Mouse (Mus musculus): ENCODE results near the gene Naa16. TPM values are rescaled to one million over a fixed set of nuclear protein-coding genes. Genes with fewer than 3 reads are reported as not detected.

The Naa16 gene
- polyA plus RNA-seq, 1 experiment from 2014 or later, result 16.8 TPM

- no peaks in the 10 kb centered on the region for H3K9me3 ChIP-seq (ENCODE audit: control insufficient read depth)
- H3K4me3 ChIP-seq (ENCODE audit: low read depth, low read length), result no peak overlapping the region
- no peak for TF ChIP-seq CTCF (IDR thresholded peaks at IDR 0.05; ENCODE audit: low read depth)
- no peaks in the 10 kb centered on the region for H3K27me3 ChIP-seq (replicated peaks; ENCODE audit: control insufficient read depth, insufficient read depth, low read length)
- 88% methylated on average over 2 of the region's 2 CpGs for WGBS
- no peak overlapping the region for H3K27ac ChIP-seq (ENCODE audit: low read depth, low read length)
- ATAC-seq, result no peak
- H3K4me1 ChIP-seq (replicated peaks; ENCODE audit: control insufficient read depth, insufficient read depth, low read length), result peaks cover 5% of the 10 kb centered on the region; the same call in 1 of the 2 replicates
- no peaks in the 10 kb centered on the region for H3K36me3 ChIP-seq (ENCODE audit: control insufficient read depth, insufficient read depth)
- H3K4me2 ChIP-seq (replicated peaks; ENCODE audit: low read depth), result no peak overlapping the region
- H3K9ac ChIP-seq (ENCODE audit: low read depth, low read length), result no peak overlapping the region
These were observed 87.4 kb downstream of the Naa16 start for GRCm38 (mm10) chr14:79303150-79303549.

GRCm38 (mm10) chr14:79301466-79301875 is 89.1 kb downstream of the Naa16 start, which contains the start of gene Rgcc:
Gene Rgcc (minus strand): TSS chr14:79301645.
- Histone ChIP-seq H3K4me3 (ENCODE audit: low read depth, low read length) (peak within 1 kb of the TSS; percentile 57), H3K9me3 (ENCODE audit: control insufficient read depth) (no peaks in the 10 kb centered on the region), H3K27me3 (replicated peaks; ENCODE audit: control insufficient read depth, insufficient read depth, low read length) (no peaks in the 10 kb centered on the region), H3K4me2 (replicated peaks; ENCODE audit: low read depth) (peak within 1 kb of the TSS; percentile 92), H3K4me1 (replicated peaks; ENCODE audit: control insufficient read depth, insufficient read depth, low read length) (peaks cover 5% of the 10 kb centered on the region; the same call in 1 of the 2 replicates), H3K9ac (ENCODE audit: low read depth, low read length) (peak within 1 kb of the TSS; percentile 54), H3K36me3 (ENCODE audit: control insufficient read depth, insufficient read depth) (no peaks in the 10 kb centered on the region), H3K27ac (ENCODE audit: low read depth, low read length) (no peak within 1 kb of the TSS)
- peak; percentile 98 for ATAC-seq
- WGBS, result 1% methylated on average over 34 of the region's 34 CpGs
- peak; percentile 94 for TF ChIP-seq CTCF (IDR thresholded peaks at IDR 0.05; ENCODE audit: low read depth)

GRCm38 (mm10) chr14:79300641-79301350 is 89.8 kb downstream of the Naa16 start:
- H3K9ac ChIP-seq (ENCODE audit: low read depth, low read length), result peak overlapping the region; percentile 54
- no peaks in the 10 kb centered on the region for H3K27me3 ChIP-seq (replicated peaks; ENCODE audit: control insufficient read depth, insufficient read depth, low read length)
- H3K4me3 ChIP-seq (ENCODE audit: low read depth, low read length), result peak overlapping the region; percentile 57
- no peak overlapping the region for H3K27ac ChIP-seq (ENCODE audit: low read depth, low read length)
- no peaks in the 10 kb centered on the region for H3K36me3 ChIP-seq (ENCODE audit: control insufficient read depth, insufficient read depth)
- peaks cover 5% of the 10 kb centered on the region; the same call in 1 of the 2 replicates for H3K4me1 ChIP-seq (replicated peaks; ENCODE audit: control insufficient read depth, insufficient read depth, low read length)
- ATAC-seq, result peak; percentile 2; the same call in 1 of the 2 replicates
- peak overlapping the region; percentile 92 for H3K4me2 ChIP-seq (replicated peaks; ENCODE audit: low read depth)
- no peak for TF ChIP-seq CTCF (IDR thresholded peaks at IDR 0.05; ENCODE audit: low read depth)
- H3K9me3 ChIP-seq (ENCODE audit: control insufficient read depth), result no peaks in the 10 kb centered on the region
- WGBS, result 2% methylated on average over 52 of the region's 52 CpGs

GRCm38 (mm10) chr14:79299796-79300195 is 90.8 kb downstream of the Naa16 start:
- Histone ChIP-seq H3K9ac (ENCODE audit: low read depth, low read length) (no peak overlapping the region), H3K27me3 (replicated peaks; ENCODE audit: control insufficient read depth, insufficient read depth, low read length) (no peaks in the 10 kb centered on the region), H3K4me3 (ENCODE audit: low read depth, low read length) (peak overlapping the region; percentile 57), H3K27ac (ENCODE audit: low read depth, low read length) (no peak overlapping the region), H3K4me1 (replicated peaks; ENCODE audit: control insufficient read depth, insufficient read depth, low read length) (peaks cover 5% of the 10 kb centered on the region; the same call in 1 of the 2 replicates), H3K9me3 (ENCODE audit: control insufficient read depth) (no peaks in the 10 kb centered on the region), H3K36me3 (ENCODE audit: control insufficient read depth, insufficient read depth) (no peaks in the 10 kb centered on the region), H3K4me2 (replicated peaks; ENCODE audit: low read depth) (peak overlapping the region; percentile 92)
- WGBS, result 58% methylated on average over 6 of the region's 6 CpGs
- no peak for ATAC-seq
- TF ChIP-seq CTCF (IDR thresholded peaks at IDR 0.05; ENCODE audit: low read depth), result no peak

GRCm38 (mm10) chr14:79299230-79299629 is 91.3 kb downstream of the Naa16 start:
- Histone ChIP-seq H3K4me2 (replicated peaks; ENCODE audit: low read depth) (peak overlapping the region; percentile 21), H3K9ac (ENCODE audit: low read depth, low read length) (no peak overlapping the region), H3K36me3 (ENCODE audit: control insufficient read depth, insufficient read depth) (no peaks in the 10 kb centered on the region), H3K4me1 (replicated peaks; ENCODE audit: control insufficient read depth, insufficient read depth, low read length) (peaks cover 5% of the 10 kb centered on the region; the same call in 1 of the 2 replicates), H3K27me3 (replicated peaks; ENCODE audit: control insufficient read depth, insufficient read depth, low read length) (no peaks in the 10 kb centered on the region), H3K9me3 (ENCODE audit: control insufficient read depth) (no peaks in the 10 kb centered on the region), H3K27ac (ENCODE audit: low read depth, low read length) (no peak overlapping the region), H3K4me3 (ENCODE audit: low read depth, low read length) (peak overlapping the region; percentile 1; the same call in 1 of the 2 replicates)
- no peak for TF ChIP-seq CTCF (IDR thresholded peaks at IDR 0.05; ENCODE audit: low read depth)
- 67% methylated on average over 4 of the region's 4 CpGs for WGBS
- no peak for ATAC-seq

- Histone ChIP-seq H3K4me3 (ENCODE audit: low read depth, low read length) (no peak overlapping the region), H3K36me3 (ENCODE audit: control insufficient read depth, insufficient read depth) (no peaks in the 10 kb centered on the region), H3K27me3 (replicated peaks; ENCODE audit: control insufficient read depth, insufficient read depth, low read length) (no peaks in the 10 kb centered on the region), H3K4me1 (replicated peaks; ENCODE audit: control insufficient read depth, insufficient read depth, low read length) (peaks cover 5% of the 10 kb centered on the region; the same call in 1 of the 2 replicates), H3K9ac (ENCODE audit: low read depth, low read length) (0 out of 2 replicates have a peak overlapping the region, but pooled peaks have one; percentile 1), H3K27ac (ENCODE audit: low read depth, low read length) (no peak overlapping the region), H3K9me3 (ENCODE audit: control insufficient read depth) (no peaks in the 10 kb centered on the region), H3K4me2 (replicated peaks; ENCODE audit: low read depth) (peak overlapping the region; percentile 21)
- 72% methylated on average over 7 of the region's 7 CpGs for WGBS
- TF ChIP-seq CTCF (IDR thresholded peaks at IDR 0.05; ENCODE audit: low read depth), result no peak
- ATAC-seq, result no peak
These were observed 92.1 kb downstream of the Naa16 start for GRCm38 (mm10) chr14:79298314-79298992.
